Mouse (Mus musculus): ENCODE data around the gene Zfp641.

DNA sequence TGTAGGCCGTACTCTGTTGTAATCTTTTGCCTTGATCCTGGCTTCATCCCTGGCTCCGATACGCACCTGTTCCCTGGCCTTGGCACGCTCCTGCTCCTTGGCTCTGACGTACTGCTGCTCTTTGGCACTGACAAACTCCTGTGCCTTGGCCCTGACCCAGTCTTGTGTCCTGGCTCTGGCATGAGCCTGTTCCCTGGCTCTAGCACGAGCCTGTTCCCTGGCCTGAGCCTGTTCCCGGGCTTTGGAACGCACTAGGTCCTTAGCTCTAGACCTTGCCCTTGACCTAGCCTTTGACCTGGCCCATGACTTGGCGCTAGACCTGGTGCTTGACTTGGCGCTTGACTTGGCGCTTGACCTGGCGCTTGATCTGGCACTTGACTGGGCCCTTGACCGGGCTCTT is 39.7 kb downstream of the Zfp641 start:
- TF ChIP-seq CTCF (IDR thresholded peaks at IDR 0.05; ENCODE audit: low read depth, low read length) (no peak), POLR2A (IDR thresholded peaks at IDR 0.05; ENCODE audit: borderline replicate concordance, low read depth, low read length) (no peak)

All from bone marrow macrophage, adult 2 months (primary cell).